Mouse (Mus musculus) heart, postnatal 0 days (tissue): Measurements from ENCODE around the gene Gm3336. TPM values are rescaled to one million over a fixed set of nuclear protein-coding genes. Genes with fewer than 3 reads are reported as not detected.

ENCODE experiments used
- ATAC-seq: fragments of 200-750 bp; cut with Nextera tagmentation; 2 replicates; pipeline ENCODE4 v1.8.0; 2017; ENCODE audit warnings: low read depth, moderate number of reproducible peaks, moderate library complexity; ENCODE audit not compliant: insufficient read depth
- DNase-seq: peaks from one replicate; pipeline ENCODE4 v3.0.0-alpha.2; 2016; ENCODE audit warnings: low spot score
- H3K27ac ChIP-seq: fragments of 300-500 bp; sonication (generic); 2 replicates; pipeline ENCODE4 v1.5.1; 2014; ENCODE audit warnings: low read depth, mild to moderate bottlenecking
- H3K27me3 ChIP-seq: fragments of 300-500 bp; sonication (generic); 2 replicates; pipeline ENCODE4 v1.6.1; 2014; ENCODE audit warnings: low read length, mixed read lengths; ENCODE audit not compliant: control insufficient read depth, insufficient read depth
- H3K36me3 ChIP-seq: fragments of 300-500 bp; sonication (generic); replicated peaks from 2 replicates; pipeline ENCODE4 v1.6.1; 2014; ENCODE audit warnings: low read length, mixed read lengths; ENCODE audit not compliant: control insufficient read depth, insufficient read depth
- H3K4me1 ChIP-seq: fragments of 300-500 bp; sonication (generic); 2 replicates; pipeline ENCODE4 v1.6.1; 2014; ENCODE audit warnings: antibody characterized with exemption; ENCODE audit not compliant: control insufficient read depth, insufficient read depth
- H3K4me2 ChIP-seq: fragments of 300-500 bp; sonication (generic); 2 replicates; pipeline ENCODE4 v1.6.1; 2014; ENCODE audit warnings: low read depth, mild to moderate bottlenecking, low read length, moderate library complexity
- H3K4me3 ChIP-seq: fragments of 300-500 bp; sonication (generic); 2 replicates; pipeline ENCODE4 v1.5.1; 2014; ENCODE audit warnings: low read depth, low read length
- H3K9ac ChIP-seq: fragments of 300-500 bp; sonication (generic); replicated peaks from 2 replicates; pipeline ENCODE4 v1.6.1; 2014; ENCODE audit warnings: low read depth, low read length, mixed read lengths
- H3K9me3 ChIP-seq: fragments of 300-500 bp; sonication (generic); replicated peaks from 2 replicates; pipeline ENCODE4 v1.6.1; 2016; ENCODE audit warnings: low read length; ENCODE audit not compliant: control insufficient read depth
- CTCF ChIP-seq: IDR thresholded peaks from 2 replicates; pipeline ENCODE4 v1.5.1; 2016; ENCODE audit warnings: antibody characterized with exemption, control low read depth, low read depth
- EP300 ChIP-seq: IDR thresholded peaks from 2 replicates; pipeline ENCODE4 v1.6.1; 2016; ENCODE audit warnings: antibody characterized with exemption, low read depth
- WGBS: fragments of 180-500 bp; shearing (Covaris S2); extraction: QIAGEN DNeasy Blood & Tissue Kit; methylation state at CpG from one replicate; pipeline ENCODE4 v1.1.7; 2014; 5-methylcytosine and 5-hydroxymethylcytosine counted together
- polyA plus RNA-seq: library from polyadenylated mRNA; unstranded; fragments of >200 nt; fragmentation: Nextera tagmentation; extraction: Ambion mirVana; gene quantifications from 2 replicates; pipeline ENCODE4 v1.2.1, GENCODE M21; 2015
- total RNA-seq: library from RNA; depleted of rRNA; stranded (reverse); fragments of >200 nt; gene quantifications from 2 replicates; pipeline ENCODE4 v1.2.3, GENCODE M21; 2014; ENCODE audit warnings: low replicate concordance

The Gm3336 gene
- total and polyA plus RNA-seq, 2 experiments from 2014 or later = not detected

GRCm38 (mm10) chr8:70750128-70750680 lies 31.9 kb downstream of the Gm3336 start:
- no peak overlapping the region for H3K4me2 ChIP-seq
- no peak overlapping the region for H3K4me3 ChIP-seq
- H3K9me3 ChIP-seq = no peaks in the 10 kb centered on the region
- TF ChIP-seq CTCF = no peak
- no peak for TF ChIP-seq EP300
- H3K4me1 ChIP-seq = peaks cover 12% of the 10 kb centered on the region
- H3K9ac ChIP-seq = no peak overlapping the region
- WGBS = 74% methylated on average over 13 of the region's 13 CpGs
- no peak for DNase-seq
- H3K27me3 ChIP-seq = peaks cover 45% of the 10 kb centered on the region
- no peak overlapping the region for H3K27ac ChIP-seq
- no peaks in the 10 kb centered on the region for H3K36me3 ChIP-seq
- ATAC-seq = no peak

GRCm38 (mm10) chr8:70752000-70752764 lies 33.8 kb downstream of the Gm3336 start:
- Histone ChIP-seq H3K4me2 (no peak overlapping the region), H3K4me1 (peaks cover 17% of the 10 kb centered on the region), H3K36me3 (peaks cover 12% of the 10 kb centered on the region), H3K27me3 (peaks cover 25% of the 10 kb centered on the region), H3K9ac (no peak overlapping the region; the same call in 1 of the 2 replicates), H3K27ac (peak overlapping the region; percentile 95), H3K9me3 (no peaks in the 10 kb centered on the region), H3K4me3 (no peak overlapping the region)
- DNase-seq = peak; percentile 85
- WGBS = 25% methylated on average over 11 of the region's 11 CpGs
- no peak for ATAC-seq
- TF ChIP-seq EP300 (no peak; the same call in 1 of the 2 replicates), CTCF (peak; percentile 68)

- Histone ChIP-seq H3K27me3 (peaks cover 16% of the 10 kb centered on the region; the same call in 1 of the 2 replicates), H3K27ac (peak overlapping the region; percentile 95), H3K4me3 (peak overlapping the region; percentile 13; the same call in 1 of the 2 replicates), H3K9me3 (no peaks in the 10 kb centered on the region), H3K9ac (peak overlapping the region; percentile 46), H3K4me1 (peaks cover 17% of the 10 kb centered on the region), H3K4me2 (peak overlapping the region; percentile 45), H3K36me3 (peaks cover 22% of the 10 kb centered on the region)
- no peak for TF ChIP-seq CTCF
- TF ChIP-seq EP300 = peak; percentile 41; the same call in 1 of the 2 replicates
- ATAC-seq (peak; percentile 25), DNase-seq (peak; percentile 75)
- 11% methylated on average over 21 of the region's 21 CpGs for WGBS
Observed at GRCm38 (mm10) chr8:70753151-70753550, 34.8 kb downstream of the Gm3336 start.

GRCm38 (mm10) chr8:70754043-70754870 lies 35.9 kb downstream of the Gm3336 start, which contains the start of gene Rab3a:
Rab3a (plus strand) TSS chr8:70754679.
- Histone ChIP-seq H3K36me3 (peaks cover 28% of the 10 kb centered on the region), H3K27ac (peak within 1 kb of the TSS; percentile 95), H3K4me2 (peak within 1 kb of the TSS; percentile 92), H3K9ac (peak within 1 kb of the TSS; percentile 74), H3K4me3 (peak within 1 kb of the TSS; percentile 71), H3K27me3 (0 out of 2 replicates have a peak, but pooled peaks cover 6% of the 10 kb centered on the region), H3K4me1 (peaks cover 17% of the 10 kb centered on the region), H3K9me3 (no peaks in the 10 kb centered on the region)
- DNase-seq (peak; percentile 99), ATAC-seq (peak; percentile 95)
- 8% methylated on average over 37 of the region's 37 CpGs for WGBS
- no peak for TF ChIP-seq CTCF
- TF ChIP-seq EP300 = no peak

- no peak for DNase-seq
- Histone ChIP-seq H3K9ac (peak overlapping the region; percentile 74), H3K27me3 (no peaks in the 10 kb centered on the region), H3K36me3 (peaks cover 28% of the 10 kb centered on the region), H3K27ac (peak overlapping the region; percentile 73), H3K4me2 (peak overlapping the region; percentile 92), H3K4me3 (peak overlapping the region; percentile 71), H3K4me1 (peaks cover 22% of the 10 kb centered on the region), H3K9me3 (no peaks in the 10 kb centered on the region)
- 10% methylated on average over 50 of the region's 50 CpGs for WGBS
- TF ChIP-seq EP300 = no peak
- no peak for TF ChIP-seq CTCF
- peak; percentile 22 for ATAC-seq
Observed at GRCm38 (mm10) chr8:70754871-70755660, 36.7 kb downstream of the Gm3336 start.
